Mouse (Mus musculus) gastrocnemius, postnatal 4 days (tissue): ENCODE results near the gene Dab2. TPM values are rescaled to one million over a fixed set of nuclear protein-coding genes. Genes with fewer than 3 reads are reported as not detected.

Experiments
- DNase-seq, 2 experiments: peaks; one replicate each; pipeline ENCODE4 v3.0.0; 2021 to 2022; ENCODE audit warnings: low spot score in 2 of 2, mixed read lengths in 2 of 2
- total RNA-seq, 2 experiments: library from RNA; stranded (reverse); gene quantifications; 2 replicates each; pipeline ENCODE4 v1.2.3; 2021

Gene Dab2
- total RNA-seq, 2 experiments from 2014 or later = 94.6 to 96.1 TPM

DNA sequence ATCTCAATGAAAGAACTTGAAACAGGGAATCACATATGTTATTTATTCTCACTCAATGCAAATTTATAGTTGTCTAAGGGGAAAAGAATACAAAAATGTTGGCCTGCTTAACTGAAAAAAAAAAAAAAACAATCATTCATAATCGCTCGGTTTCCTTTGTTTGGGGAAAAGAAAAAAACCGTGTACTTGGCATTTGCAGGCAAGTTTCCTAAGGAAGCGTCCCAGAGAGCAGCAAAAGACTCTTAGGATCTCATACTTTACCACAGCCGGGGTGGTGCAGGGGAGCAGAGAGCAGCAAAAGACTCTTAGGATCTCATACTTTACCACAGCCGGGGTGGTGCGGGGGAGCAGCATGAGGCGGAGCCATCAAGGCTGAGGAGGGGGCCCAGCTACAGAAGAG is 161.8 kb downstream of the Dab2 start:
- no peak for DNase-seq

DNA sequence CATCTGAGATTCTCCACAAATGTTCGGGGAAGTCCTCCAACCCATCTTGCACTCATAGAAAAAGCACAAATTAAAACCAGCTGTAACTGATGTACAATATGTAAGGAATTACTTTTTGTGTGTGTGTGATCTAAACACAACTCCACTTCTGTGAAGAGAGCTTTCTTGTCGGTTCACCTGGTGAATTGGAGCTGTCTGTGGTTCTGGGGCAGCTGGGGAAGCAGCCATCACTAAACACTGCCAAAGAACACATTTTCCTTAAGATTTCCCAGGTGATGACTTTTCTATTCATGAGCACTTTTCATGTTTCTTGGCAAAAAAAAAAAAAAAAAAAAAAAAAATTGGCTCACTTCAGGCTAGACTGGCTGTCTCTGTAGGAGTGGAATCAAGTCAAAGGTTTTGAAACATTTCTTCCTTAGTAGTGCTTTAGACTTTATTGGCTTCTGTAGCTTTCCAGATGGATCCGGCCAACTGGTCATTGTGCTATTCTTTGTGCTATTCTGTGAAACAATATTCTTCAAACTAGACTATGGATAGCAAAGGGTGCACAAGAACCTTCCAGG is 163.9 kb downstream of the Dab2 start:
- DNase-seq = no peak

DNA sequence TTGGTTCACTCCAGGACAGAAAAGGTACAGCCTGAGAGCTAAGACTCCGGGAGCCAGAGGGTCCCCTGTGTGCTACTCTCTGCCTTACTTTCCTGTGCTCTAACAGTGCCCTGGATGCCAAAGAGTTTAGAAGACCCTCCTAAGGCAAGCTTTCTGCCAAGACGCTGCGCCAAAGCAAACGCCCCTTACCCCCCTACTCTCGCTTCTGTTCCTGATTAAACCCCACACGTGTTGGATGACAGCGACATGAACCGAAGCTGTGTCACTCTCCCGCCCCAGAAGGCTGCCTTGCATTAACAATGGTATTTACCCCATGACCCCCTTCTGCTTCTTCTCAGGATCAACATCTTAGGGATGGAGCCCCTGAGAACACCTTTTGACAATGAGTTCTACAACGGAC is 167.4 kb downstream of the Dab2 start:
- no peak for DNase-seq

DNA sequence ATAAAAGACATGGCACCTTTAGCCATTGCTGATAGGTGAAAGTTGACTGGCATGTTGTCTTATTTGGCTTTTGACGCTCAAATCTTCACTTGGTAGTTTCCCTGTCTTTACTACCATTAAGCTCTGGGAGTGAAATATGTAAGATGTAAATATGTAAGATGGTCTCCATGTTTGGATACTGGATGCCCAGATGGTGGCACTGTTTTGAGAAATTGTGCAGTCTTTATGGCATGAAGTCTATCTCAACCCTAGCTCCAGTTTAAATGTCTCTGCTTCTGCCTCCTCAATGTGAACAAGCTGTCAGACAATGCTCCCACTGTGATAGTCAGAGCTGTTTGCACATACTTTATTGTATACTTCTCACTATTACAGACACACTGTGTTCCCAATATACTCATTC is 169.3 kb downstream of the Dab2 start:
- no peak for DNase-seq

DNA sequence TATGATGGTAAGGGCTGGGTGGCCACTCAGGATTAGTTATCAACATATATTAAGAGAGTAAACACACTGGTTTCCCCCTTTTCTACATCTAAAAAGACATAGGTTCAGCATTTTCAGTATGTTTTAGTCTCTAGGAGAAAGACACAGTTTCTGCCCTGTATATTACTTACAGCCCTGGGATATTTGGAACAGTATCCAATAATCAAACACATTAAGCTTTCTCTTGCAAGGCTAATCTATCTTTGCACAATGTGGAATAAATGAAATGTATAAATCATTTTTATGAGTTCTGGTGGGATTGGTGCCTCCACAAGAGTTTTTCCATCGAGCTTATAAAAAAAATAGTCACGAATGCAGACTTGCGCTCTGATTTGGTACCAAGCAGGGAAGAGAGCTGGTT is 169.8 kb downstream of the Dab2 start:
- no peak for DNase-seq

DNA sequence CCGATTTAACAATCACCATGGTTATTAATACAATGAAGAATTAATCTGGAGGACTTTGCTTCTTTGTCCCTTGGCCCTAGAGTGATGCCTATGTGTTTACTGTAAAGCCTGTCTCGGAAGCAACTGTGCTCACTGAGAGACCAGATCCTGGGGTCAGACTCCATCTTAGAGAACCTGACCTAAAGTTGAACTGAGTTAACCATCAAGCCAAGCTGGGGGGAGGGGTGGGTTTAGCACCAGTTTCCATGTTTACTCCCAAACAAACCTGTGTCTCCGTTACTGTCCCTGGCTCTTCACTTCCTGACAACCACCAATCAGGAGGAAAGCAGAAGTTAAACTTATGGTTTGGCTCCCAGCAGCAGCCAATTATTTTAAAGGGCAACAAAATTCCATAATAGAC is 184.0 kb downstream of the Dab2 start:
- DNase-seq = no peak

Other genes starting within 250 kb of the Dab2 start
- not detected for gene C9, start 145.5 kb downstream of the Dab2 start, total RNA-seq
- gene Fyb, start 223.1 kb downstream of the Dab2 start, total RNA-seq = 1 to 10 TPM; 3.9 to 9.7 TPM